Mouse (Mus musculus) stomach, embryonic 14.5 days (tissue): ENCODE data around the gene Kank2. TPM values are rescaled to one million over a fixed set of nuclear protein-coding genes. Genes with fewer than 3 reads are reported as not detected.

Source experiments
- ATAC-seq: fragments of 200-750 bp; cut with Nextera tagmentation; 2 replicates; pipeline ENCODE4 v1.8.0; 2017; ENCODE audit warnings: low read depth, moderate TSS enrichment; ENCODE audit not compliant: insufficient number of reproducible peaks, insufficient read depth, low FRiP score
- H3K27ac ChIP-seq: fragments of 300-500 bp; sonication (generic); 2 replicates; pipeline ENCODE4 v1.5.1; 2014; ENCODE audit warnings: mild to moderate bottlenecking, low read length, moderate library complexity, mixed read lengths
- H3K27me3 ChIP-seq: fragments of 300-500 bp; sonication (generic); 2 replicates; pipeline ENCODE4 v1.6.1; 2014; ENCODE audit warnings: low read length, control low read depth, mixed read lengths; ENCODE audit not compliant: control insufficient read depth, insufficient read depth
- H3K36me3 ChIP-seq: fragments of 300-500 bp; sonication (generic); 2 replicates; pipeline ENCODE4 v1.6.1; 2014; ENCODE audit warnings: mild to moderate bottlenecking, control low read depth, low read length, moderate library complexity, mixed read lengths; ENCODE audit not compliant: control insufficient read depth, insufficient read depth
- H3K4me1 ChIP-seq: fragments of 300-500 bp; sonication (generic); 2 replicates; pipeline ENCODE4 v1.6.1; 2014; ENCODE audit warnings: low read length, control low read depth, mixed read lengths; ENCODE audit not compliant: control insufficient read depth, insufficient read depth
- H3K4me2 ChIP-seq: fragments of 300-500 bp; sonication (generic); replicated peaks from 2 replicates; pipeline ENCODE4 v1.6.1; 2014; ENCODE audit warnings: low read depth, low read length, control low read depth
- H3K4me3 ChIP-seq: fragments of 300-500 bp; sonication (generic); 2 replicates; pipeline ENCODE4 v1.5.1; 2014; ENCODE audit warnings: low read depth, low read length, control low read depth
- H3K9ac ChIP-seq: fragments of 300-500 bp; sonication (generic); replicated peaks from 2 replicates; pipeline ENCODE4 v1.6.1; 2014; ENCODE audit warnings: low read depth, mild to moderate bottlenecking, control low read depth, low read length, moderate library complexity, mixed read lengths
- H3K9me3 ChIP-seq: fragments of 300-500 bp; sonication (generic); 2 replicates; pipeline ENCODE4 v1.6.1; 2016; ENCODE audit warnings: low read depth, low read length, control low read depth; ENCODE audit not compliant: control insufficient read depth
- WGBS: fragments of 180-500 bp; shearing (Covaris S2); extraction: QIAGEN DNeasy Blood & Tissue Kit; methylation state at CpG from one replicate; pipeline ENCODE4 v1.1.7; 2014; 5-methylcytosine and 5-hydroxymethylcytosine counted together
- polyA plus RNA-seq: library from polyadenylated mRNA; unstranded; fragments of >200 nt; fragmentation: Nextera tagmentation; extraction: Ambion mirVana; gene quantifications from 2 replicates; pipeline ENCODE4 v1.2.1, GENCODE M21; 2014

The Kank2 gene
- polyA plus RNA-seq, 1 experiment from 2014 or later = 10.3 TPM

DNA sequence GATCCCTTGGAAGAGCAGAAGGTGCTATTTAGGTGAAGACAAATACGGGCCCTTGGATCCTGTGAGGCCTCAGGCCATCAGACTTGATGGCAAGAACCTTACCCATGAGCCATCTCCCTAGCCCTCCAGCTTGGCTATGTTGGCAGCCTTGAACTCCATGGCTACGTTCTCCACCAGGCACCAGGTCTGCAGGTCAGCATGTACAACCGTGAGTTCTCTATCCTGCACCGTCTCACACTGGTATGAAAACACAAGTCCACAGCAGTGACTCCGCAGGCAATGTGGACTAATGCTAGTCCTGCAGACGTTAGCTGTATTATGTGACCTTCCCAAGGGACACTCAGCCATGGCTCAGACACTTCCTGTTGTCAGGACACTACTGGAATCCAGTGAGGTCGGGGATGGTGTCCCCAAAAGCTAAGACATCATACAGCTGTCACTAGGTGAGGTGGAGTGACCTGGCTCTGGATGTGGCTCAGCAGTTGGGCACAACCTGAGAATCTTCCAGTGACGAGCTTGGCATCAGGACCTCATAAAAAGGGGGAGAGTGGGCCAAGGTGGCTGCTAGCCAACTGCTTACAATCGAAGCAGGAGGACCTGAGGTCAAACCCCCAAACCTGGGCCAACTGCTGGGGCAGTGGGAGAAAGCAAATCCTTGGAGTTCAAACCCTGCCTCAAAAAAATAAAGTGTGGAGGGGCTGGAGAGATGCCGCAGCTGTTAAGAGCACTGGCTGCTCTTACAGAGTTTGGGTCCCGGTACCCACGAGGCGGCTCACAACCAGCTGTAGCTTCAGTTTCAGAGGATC is 43.8 kb downstream of the Kank2 start:
- no peak for ATAC-seq
- no peaks in the 10 kb centered on the region for H3K27me3 ChIP-seq
- no peak overlapping the region for H3K9ac ChIP-seq
- 70% methylated on average over 13 of the region's 13 CpGs for WGBS
- peaks cover 15% of the 10 kb centered on the region; the same call in 1 of the 2 replicates for H3K36me3 ChIP-seq
- H3K4me3 ChIP-seq = no peak overlapping the region
- H3K9me3 ChIP-seq = no peaks in the 10 kb centered on the region
- peaks cover 12% of the 10 kb centered on the region; the same call in 1 of the 2 replicates for H3K4me1 ChIP-seq
- no peak overlapping the region for H3K27ac ChIP-seq
- H3K4me2 ChIP-seq = no peak overlapping the region

DNA sequence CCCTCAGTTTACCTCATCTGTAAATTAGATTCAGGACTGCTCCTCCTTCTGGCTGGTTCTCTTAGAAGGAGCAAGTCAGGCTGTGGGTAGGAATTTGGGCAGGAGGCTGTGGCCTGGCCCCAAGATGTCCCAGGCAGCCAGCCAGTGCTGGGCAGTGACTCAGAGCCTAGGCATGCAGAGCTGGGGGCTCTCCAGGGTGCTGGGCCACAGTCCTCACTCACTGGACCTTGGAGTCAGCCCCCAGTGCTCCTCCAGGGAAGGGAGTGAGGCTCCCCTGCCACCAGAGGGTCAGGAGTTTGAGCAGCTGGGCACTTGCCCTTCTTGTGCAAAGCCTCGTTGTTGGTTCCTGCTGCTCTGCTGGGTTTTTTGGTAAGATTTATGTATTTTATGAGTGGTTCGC is 44.5 kb downstream of the Kank2 start:
- Histone ChIP-seq H3K36me3 (peaks cover 18% of the 10 kb centered on the region), H3K9me3 (no peaks in the 10 kb centered on the region), H3K27ac (peak overlapping the region; percentile 22; the same call in 1 of the 2 replicates), H3K27me3 (no peaks in the 10 kb centered on the region), H3K4me2 (no peak overlapping the region), H3K4me1 (peaks cover 12% of the 10 kb centered on the region; the same call in 1 of the 2 replicates), H3K9ac (no peak overlapping the region), H3K4me3 (no peak overlapping the region)
- WGBS = 65% methylated on average over 2 of the region's 2 CpGs
- no peak for ATAC-seq

DNA sequence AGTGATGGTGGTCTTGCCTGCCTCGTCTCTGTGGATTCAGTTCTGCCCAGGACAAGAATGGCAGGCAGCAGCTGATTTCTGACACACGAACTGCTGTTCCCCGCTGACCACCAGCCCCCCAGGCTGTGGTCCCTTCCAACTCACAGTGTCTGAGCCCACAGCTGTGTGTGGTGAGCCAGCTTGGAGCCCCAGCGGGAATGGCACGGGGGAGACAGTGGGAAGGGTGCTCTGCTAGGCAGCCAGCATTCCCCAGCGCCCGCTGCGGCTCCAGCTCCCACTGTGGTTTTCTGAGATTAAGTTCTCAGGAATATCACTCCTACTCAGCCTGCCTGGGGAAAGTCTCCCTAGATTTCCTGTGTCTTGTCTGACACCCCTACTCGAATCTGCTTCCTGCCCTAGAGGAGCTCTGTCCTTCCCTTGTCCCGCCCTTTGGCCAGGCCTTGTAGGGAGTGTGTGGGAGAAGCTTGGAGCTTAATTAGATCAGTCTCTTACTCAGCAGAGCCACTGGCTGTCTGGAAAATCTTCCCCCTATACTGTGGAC is 46.2 kb downstream of the Kank2 start:
- ATAC-seq = peak; percentile 42; the same call in 1 of the 2 replicates

DNA sequence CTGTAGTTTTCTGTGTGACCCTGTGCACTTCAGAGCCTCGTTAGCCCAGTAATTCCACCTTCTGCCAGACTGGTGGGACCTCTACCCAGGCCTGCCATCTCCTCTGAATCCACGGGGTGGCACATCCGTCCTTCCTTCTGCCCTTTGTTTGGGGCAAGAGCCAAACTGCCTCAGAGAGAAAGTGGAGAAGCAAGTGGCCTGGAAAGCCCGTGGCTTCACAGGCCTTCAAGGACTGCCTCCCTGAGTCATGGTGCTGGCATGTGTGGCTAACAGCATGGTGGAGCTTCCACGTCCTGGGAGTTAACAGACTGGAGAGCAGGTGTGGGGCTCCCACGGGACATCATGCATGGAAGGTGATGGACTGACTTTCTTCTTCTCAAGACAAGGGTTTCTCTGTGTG is 47.2 kb downstream of the Kank2 start:
- Histone ChIP-seq H3K9me3 (no peaks in the 10 kb centered on the region), H3K27me3 (no peaks in the 10 kb centered on the region), H3K9ac (no peak overlapping the region), H3K4me1 (peaks cover 7% of the 10 kb centered on the region; the same call in 1 of the 2 replicates), H3K27ac (no peak overlapping the region), H3K36me3 (peaks cover 42% of the 10 kb centered on the region), H3K4me2 (no peak overlapping the region), H3K4me3 (no peak overlapping the region)
- ATAC-seq = no peak
- WGBS = 72% methylated on average over 6 of the region's 6 CpGs

More for the DNA sequence above, 46.2 kb downstream of the Kank2 start:
- Histone ChIP-seq H3K4me1 (peaks cover 7% of the 10 kb centered on the region; the same call in 1 of the 2 replicates), H3K36me3 (peaks cover 32% of the 10 kb centered on the region), H3K4me3 (no peak overlapping the region), H3K27me3 (no peaks in the 10 kb centered on the region), H3K9ac (no peak overlapping the region), H3K9me3 (no peaks in the 10 kb centered on the region), H3K4me2 (no peak overlapping the region), H3K27ac (peak overlapping the region; percentile 39; the same call in 1 of the 2 replicates)
- 43% methylated on average over 10 of the region's 10 CpGs for WGBS

DNA sequence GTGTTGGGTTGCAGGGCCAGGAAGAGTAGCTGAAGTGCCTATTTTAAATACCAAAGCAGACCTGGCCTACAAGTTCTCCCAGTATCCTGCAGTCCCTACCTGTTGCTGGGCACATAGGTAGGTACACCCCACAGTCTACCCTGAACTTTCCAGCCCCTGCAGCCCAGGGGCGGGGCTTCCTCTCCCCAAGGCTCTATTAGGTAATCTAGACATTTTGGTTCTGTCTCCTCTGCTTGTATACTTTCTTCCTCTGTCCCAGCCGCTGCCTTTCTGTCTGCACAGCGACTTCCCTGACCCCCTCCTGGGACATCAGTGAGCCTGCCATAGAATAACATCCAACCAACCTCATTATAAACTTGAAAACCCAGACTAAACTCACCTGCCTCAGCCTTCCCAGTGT is 48.2 kb downstream of the Kank2 start:
- H3K4me2 ChIP-seq = no peak overlapping the region
- H3K36me3 ChIP-seq = peaks cover 44% of the 10 kb centered on the region
- no peak overlapping the region for H3K27ac ChIP-seq
- H3K9me3 ChIP-seq = no peaks in the 10 kb centered on the region
- WGBS = 74% methylated on average over 3 of the region's 3 CpGs
- no peak for ATAC-seq
- peaks cover 7% of the 10 kb centered on the region; the same call in 1 of the 2 replicates for H3K4me1 ChIP-seq
- H3K27me3 ChIP-seq = no peaks in the 10 kb centered on the region
- H3K9ac ChIP-seq = no peak overlapping the region
- H3K4me3 ChIP-seq = no peak overlapping the region

DNA sequence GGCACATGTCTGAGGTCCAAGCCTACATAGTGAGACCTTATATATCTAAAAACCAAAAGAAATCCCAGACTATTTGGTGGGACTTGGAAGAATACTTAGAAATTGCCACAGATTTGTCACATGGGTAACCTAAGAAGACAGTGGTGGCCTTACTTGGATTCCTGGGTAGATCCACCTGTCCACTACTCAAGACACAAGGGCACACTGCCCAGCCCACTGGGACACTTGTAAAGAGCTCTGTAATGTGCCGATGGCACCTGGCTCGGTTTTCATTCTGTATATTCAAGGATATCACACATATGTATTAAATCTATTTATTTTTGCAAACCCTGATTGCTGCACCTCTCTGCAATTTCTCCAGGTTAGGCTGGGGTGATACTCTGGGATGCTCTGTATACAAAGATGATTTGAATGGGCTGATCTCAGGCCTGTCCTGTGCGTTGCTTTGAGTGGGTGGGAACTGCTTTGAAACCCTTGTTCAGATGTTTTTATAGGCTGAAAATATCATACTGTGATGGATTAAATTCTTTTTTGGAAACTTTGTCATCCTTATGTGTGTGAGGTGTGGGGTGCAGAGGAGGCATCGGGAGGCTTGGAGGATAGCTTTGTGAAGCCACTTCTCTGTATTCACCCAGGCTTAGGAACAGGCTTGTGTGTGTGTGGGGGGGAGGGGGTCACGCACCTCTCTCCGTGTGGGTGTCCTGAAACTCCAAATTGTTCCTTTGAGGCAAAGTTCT is 49.0 kb downstream of the Kank2 start:
- H3K27me3 ChIP-seq = no peaks in the 10 kb centered on the region
- no peak overlapping the region for H3K4me2 ChIP-seq
- H3K4me3 ChIP-seq = no peak overlapping the region
- H3K9me3 ChIP-seq = no peaks in the 10 kb centered on the region
- WGBS = 86% methylated on average over 6 of the region's 6 CpGs
- ATAC-seq = no peak
- peaks cover 52% of the 10 kb centered on the region for H3K36me3 ChIP-seq
- no peak overlapping the region for H3K9ac ChIP-seq
- H3K4me1 ChIP-seq = peaks cover 7% of the 10 kb centered on the region; the same call in 1 of the 2 replicates
- no peak overlapping the region for H3K27ac ChIP-seq

DNA sequence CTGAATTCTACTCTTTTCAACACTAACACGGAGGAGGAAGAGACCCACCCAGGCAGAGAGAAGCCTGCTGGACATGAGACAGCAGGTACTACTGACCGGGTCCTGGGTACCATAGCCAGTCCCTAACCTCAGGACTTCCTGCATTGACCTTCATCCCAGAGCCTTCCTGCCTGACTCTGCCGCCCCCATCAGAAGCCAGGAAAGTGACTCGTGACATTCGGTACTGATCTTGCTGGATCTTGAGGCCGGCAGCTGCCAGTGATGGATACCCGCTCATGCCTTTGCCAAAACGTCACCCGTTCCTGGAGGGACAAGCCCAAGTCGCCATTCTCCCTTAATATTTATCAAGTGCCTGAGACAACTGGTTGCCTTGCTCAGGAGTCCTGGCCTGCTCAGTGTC is 50.1 kb downstream of the Kank2 start:
- H3K9me3 ChIP-seq = no peaks in the 10 kb centered on the region
- no peak overlapping the region for H3K4me2 ChIP-seq
- H3K27ac ChIP-seq = peak overlapping the region; percentile 33; the same call in 1 of the 2 replicates
- H3K36me3 ChIP-seq = peaks cover 59% of the 10 kb centered on the region
- H3K4me1 ChIP-seq = no peaks in the 10 kb centered on the region
- WGBS = 82% methylated on average over 10 of the region's 10 CpGs
- no peak for ATAC-seq
- H3K27me3 ChIP-seq = no peaks in the 10 kb centered on the region
- no peak overlapping the region; the same call in 1 of the 2 replicates for H3K9ac ChIP-seq
- H3K4me3 ChIP-seq = no peak overlapping the region

DNA sequence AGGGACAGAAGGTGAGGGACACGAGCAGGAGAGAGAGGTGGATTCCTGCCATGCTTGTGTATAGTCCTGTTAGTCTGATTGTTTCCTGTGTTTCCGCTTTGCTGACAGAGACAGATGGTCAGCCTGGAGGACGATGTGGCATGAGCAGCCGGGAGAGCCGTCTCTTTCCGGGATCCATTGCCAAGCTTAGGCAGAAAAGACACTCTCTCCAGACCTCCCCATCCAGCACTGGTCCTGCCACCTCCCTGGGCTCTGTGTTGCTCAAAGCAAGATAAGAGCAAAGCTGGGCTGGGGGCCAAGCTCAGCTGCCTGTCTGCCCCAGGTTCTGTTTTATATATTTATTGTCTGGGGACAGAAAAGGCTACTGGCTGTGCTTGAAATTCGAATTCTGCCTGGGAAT is 50.5 kb downstream of the Kank2 start:
- Histone ChIP-seq H3K4me3 (no peak overlapping the region), H3K27me3 (no peaks in the 10 kb centered on the region), H3K27ac (peak overlapping the region; percentile 33; the same call in 1 of the 2 replicates), H3K9me3 (no peaks in the 10 kb centered on the region), H3K4me1 (no peaks in the 10 kb centered on the region), H3K9ac (no peak overlapping the region; the same call in 1 of the 2 replicates), H3K36me3 (peaks cover 59% of the 10 kb centered on the region), H3K4me2 (no peak overlapping the region)
- ATAC-seq = no peak
- 31% methylated on average over 7 of the region's 7 CpGs for WGBS
